Mouse (Mus musculus) cortical plate, adult 2 months (tissue): Measurements from ENCODE around the gene Efna1.

ENCODE experiments used
- CTCF ChIP-seq: fragments of 200-500 bp; IDR thresholded peaks from 2 replicates; pipeline ENCODE4 v1.5.1; 2011; ENCODE audit warnings: mild to moderate bottlenecking, control low read depth, low read length; ENCODE audit not compliant: insufficient read depth; ENCODE audit errors: extremely low read depth
- POLR2A ChIP-seq: fragments of 200-500 bp; IDR thresholded peaks from 2 replicates; pipeline ENCODE4 v1.6.1; 2011; ENCODE audit warnings: mild to moderate bottlenecking, low read length, control low read depth; ENCODE audit not compliant: insufficient read depth; ENCODE audit errors: extremely low read depth

DNA sequence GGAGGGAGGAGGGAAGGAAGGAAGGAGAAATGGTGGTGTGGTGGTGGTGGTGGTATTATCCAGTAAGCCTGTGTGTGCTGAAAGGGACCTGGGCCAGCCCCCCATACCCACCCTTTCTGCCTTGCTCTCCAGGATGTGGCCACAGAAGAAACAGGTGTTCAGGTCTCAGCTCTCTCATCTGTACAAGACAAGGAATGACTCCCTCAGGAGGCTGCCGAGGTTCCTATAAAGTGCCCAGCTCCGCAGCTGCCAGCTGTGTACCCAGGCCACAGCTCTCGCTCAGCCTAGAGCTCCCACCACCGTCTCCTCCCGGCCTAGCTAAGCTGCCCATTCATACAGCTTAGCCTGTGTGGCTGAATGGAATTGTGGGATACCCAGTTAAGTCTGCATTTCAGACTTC is 11.4 kb upstream of the Efna1 start:
- TF ChIP-seq CTCF (no peak), POLR2A (no peak)
